Mouse (Mus musculus) testis, adult 2 months (tissue): ENCODE results near the gene Etnk1. TPM values are rescaled to one million over a fixed set of nuclear protein-coding genes. Genes with fewer than 3 reads are reported as not detected.
A peak's percentile ranks its signal among the peaks of the same experiment; 100 is the strongest.
"Not testable (repeated sequence)": the region's sequence is repeated elsewhere in the genome, so short reads cannot be mapped to it uniquely, and the experiment has no call there.

Experiments
- H3K27ac ChIP-seq: fragments of 200-500 bp; 2 replicates; pipeline ENCODE4 v1.5.1; 2012; ENCODE audit warnings: low read depth, low read length; ENCODE audit not compliant: control insufficient read depth, insufficient read depth
- H3K27me3 ChIP-seq: fragments of 200-500 bp; 2 replicates; pipeline ENCODE4 v1.6.1; 2012; ENCODE audit warnings: mild to moderate bottlenecking, low read length, moderate library complexity; ENCODE audit not compliant: control insufficient read depth, insufficient read depth
- H3K36me3 ChIP-seq: fragments of 200-500 bp; 2 replicates; pipeline ENCODE4 v1.6.1; 2012; ENCODE audit warnings: mild to moderate bottlenecking, low read length; ENCODE audit not compliant: control insufficient read depth, insufficient read depth
- H3K4me1 ChIP-seq: fragments of 200-500 bp; 2 replicates; pipeline ENCODE4 v1.6.1; 2012; ENCODE audit warnings: low read length; ENCODE audit not compliant: control insufficient read depth, insufficient read depth
- H3K4me3 ChIP-seq: fragments of 200-500 bp; 2 replicates; pipeline ENCODE4 v1.5.1; 2012; ENCODE audit warnings: low read depth, mild to moderate bottlenecking, low read length, moderate library complexity, mixed read lengths; ENCODE audit not compliant: control insufficient read depth
- CTCF ChIP-seq: fragments of 200-500 bp; IDR thresholded peaks from 2 replicates; pipeline ENCODE4 v1.5.1; 2012; ENCODE audit warnings: low read depth, mild to moderate bottlenecking, inconsistent platforms, low read length, moderate library complexity; ENCODE audit not compliant: control insufficient read depth, insufficient read depth, insufficient replicate concordance
- POLR2A ChIP-seq: fragments of 200-500 bp; IDR thresholded peaks from 2 replicates; pipeline ENCODE4 v1.6.1; 2012; ENCODE audit warnings: low read depth, mild to moderate bottlenecking, inconsistent platforms, low read length, moderate library complexity; ENCODE audit not compliant: control insufficient read depth
- polyA plus RNA-seq: library from polyadenylated mRNA; depleted of rRNA; stranded (reverse); fragments of >200 nt; gene quantifications from 2 replicates; pipeline ENCODE4 v1.2.3, GENCODE M21; 2012

Gene Etnk1
- polyA plus RNA-seq, 1 experiment, result 52.2 TPM

DNA sequence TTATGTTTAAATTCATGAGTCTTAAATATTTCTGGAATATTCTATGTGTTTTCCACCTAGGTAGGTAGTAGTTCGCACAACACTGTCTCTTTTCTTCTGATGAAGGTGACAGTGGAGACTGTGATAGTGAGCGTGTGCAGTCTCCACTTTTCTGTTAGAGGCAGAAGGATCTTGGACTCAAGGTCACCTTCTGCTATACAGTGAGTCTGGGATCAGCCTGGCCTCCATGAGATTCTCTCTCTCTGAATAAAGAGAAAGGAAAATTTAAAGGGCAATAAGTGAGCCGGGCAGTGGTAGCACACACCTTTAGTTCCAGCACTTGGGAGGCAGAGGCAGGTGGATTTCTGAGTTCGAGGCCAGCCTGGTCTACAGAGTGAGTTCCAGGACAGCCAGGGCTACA is 24.2 kb upstream of the Etnk1 start:
- Histone ChIP-seq H3K36me3 (no peaks in the 10 kb centered on the region), H3K27me3 (no peaks in the 10 kb centered on the region), H3K4me1 (peaks cover 3% of the 10 kb centered on the region), H3K27ac (no peak overlapping the region), H3K4me3 (no peak overlapping the region)
- TF ChIP-seq CTCF, result no peak
- TF ChIP-seq POLR2A, result no peak

DNA sequence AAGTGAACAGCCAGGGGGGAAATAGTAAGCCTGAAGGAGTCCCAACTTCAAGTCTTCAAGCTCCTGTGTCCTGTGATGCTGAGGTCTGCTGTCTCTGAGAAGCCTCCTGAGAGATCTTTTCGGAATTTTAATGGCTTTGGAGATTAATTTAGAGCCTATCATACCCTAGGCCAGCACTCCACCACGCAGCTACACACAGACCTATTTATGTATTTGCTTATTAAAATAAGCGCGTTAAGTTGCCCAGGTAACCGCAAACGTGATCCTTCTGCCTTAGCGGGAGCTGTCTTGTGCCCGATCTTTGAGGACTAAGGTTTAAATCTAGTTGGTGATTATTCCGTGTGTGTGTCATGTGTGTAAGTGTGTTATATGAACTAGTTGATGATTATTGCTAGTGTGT is 23.7 kb upstream of the Etnk1 start:
- peaks cover 3% of the 10 kb centered on the region for H3K4me1 ChIP-seq
- no peak overlapping the region for H3K27ac ChIP-seq
- no peak for TF ChIP-seq CTCF
- TF ChIP-seq POLR2A, result no peak
- H3K36me3 ChIP-seq, result no peaks in the 10 kb centered on the region
- H3K4me3 ChIP-seq, result no peak overlapping the region
- H3K27me3 ChIP-seq, result no peaks in the 10 kb centered on the region

DNA sequence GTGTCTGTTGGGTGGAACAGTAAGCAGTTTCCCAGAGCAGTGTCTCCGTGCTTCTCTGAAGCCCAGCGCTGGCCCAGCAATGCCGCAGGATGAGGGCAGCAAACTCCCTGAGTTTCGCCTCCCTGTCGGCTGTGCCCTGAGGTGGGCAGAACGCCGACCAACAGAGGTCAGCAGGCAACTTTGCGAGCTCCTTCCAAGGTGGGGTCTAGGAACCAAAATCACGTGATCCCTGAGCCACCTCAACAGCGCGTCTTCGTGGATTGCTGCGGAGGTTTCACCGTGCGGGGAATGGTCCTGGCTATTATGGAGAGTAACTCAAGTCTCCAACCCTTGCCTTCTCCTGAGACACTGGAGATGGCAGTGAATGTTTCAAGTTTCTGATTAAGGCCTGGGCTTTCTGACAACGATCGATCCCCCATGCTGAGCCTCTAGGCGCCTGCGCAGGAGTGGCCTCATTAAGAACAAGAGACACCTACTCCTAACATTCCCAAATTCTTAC is 23.2 kb upstream of the Etnk1 start:
- Histone ChIP-seq H3K4me1 (peaks cover 3% of the 10 kb centered on the region), H3K27me3 (no peaks in the 10 kb centered on the region), H3K27ac (no peak overlapping the region), H3K4me3 (peak overlapping the region; percentile 75), H3K36me3 (no peaks in the 10 kb centered on the region)
- TF ChIP-seq POLR2A, result no peak
- TF ChIP-seq CTCF, result no peak

DNA sequence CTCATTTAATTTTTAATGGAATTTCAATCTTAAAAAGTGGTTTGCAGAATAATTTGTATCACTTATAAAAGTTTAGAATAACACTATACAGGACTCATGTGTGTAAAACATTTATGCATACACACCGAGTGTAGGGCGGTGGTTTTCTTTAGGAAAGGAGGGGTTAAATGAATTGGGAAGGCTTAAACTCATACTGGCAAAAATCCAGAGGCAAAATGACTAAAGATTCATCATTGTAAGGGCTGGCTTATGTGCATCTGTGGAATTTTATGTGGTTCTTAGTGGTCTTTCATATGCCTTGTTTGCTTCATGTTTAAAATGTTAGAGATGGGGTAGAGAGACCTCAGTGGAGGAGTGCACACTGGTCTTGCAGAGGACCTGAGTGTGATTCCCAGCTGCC is 22.5 kb upstream of the Etnk1 start:
- no peak overlapping the region for H3K4me3 ChIP-seq
- peaks cover 3% of the 10 kb centered on the region for H3K4me1 ChIP-seq
- TF ChIP-seq CTCF (no peak), POLR2A (no peak)
- H3K27ac ChIP-seq, result no peak overlapping the region
- no peaks in the 10 kb centered on the region for H3K27me3 ChIP-seq
- H3K36me3 ChIP-seq, result no peaks in the 10 kb centered on the region

DNA sequence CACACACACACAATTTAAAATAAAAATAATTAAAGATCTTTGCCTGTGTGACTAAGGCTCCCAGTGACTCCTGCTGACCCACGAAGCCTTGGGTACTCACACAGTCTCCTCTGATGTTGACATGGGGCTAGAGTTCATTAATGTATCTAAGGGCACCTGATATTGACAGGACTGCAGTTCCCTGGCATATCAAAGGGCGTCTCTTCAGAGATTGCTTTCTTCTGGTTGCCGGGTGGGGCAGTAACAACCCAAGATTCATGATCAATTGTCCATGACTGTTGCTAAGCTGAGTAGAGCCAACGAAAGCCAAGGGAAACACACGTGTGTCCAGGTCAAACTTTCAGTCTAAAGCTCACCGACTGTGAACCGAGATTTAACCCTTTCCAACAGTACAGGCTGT is 22.0 kb upstream of the Etnk1 start:
- Histone ChIP-seq H3K36me3 (no peaks in the 10 kb centered on the region), H3K4me3 (no peak overlapping the region), H3K4me1 (peaks cover 3% of the 10 kb centered on the region), H3K27me3 (no peaks in the 10 kb centered on the region), H3K27ac (no peak overlapping the region)
- no peak for TF ChIP-seq POLR2A
- TF ChIP-seq CTCF, result no peak

DNA sequence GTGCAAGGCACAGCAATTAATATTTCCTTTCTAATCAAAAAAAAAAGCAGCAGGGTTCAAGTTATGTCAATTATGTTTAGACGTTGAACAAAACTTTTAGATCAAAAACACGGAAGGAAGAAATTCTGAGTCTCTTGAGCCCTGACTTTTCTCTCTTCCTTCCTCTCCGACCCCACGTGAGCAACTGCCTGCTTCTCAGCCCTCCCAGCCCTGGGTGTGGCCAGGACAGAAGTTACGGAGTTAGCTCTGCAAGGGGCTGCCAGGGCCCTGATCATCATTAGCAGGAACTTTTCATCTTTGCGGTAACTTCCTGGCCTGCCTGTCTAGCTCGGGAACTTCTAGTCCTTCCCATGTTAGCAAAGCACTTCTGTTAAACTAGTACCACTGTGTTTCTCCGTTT is 20.3 kb upstream of the Etnk1 start:
- no peak overlapping the region for H3K27ac ChIP-seq
- no peak overlapping the region for H3K4me3 ChIP-seq
- H3K4me1 ChIP-seq, result peaks cover 3% of the 10 kb centered on the region
- H3K27me3 ChIP-seq, result no peaks in the 10 kb centered on the region
- TF ChIP-seq CTCF, result no peak
- no peak for TF ChIP-seq POLR2A
- no peaks in the 10 kb centered on the region for H3K36me3 ChIP-seq

DNA sequence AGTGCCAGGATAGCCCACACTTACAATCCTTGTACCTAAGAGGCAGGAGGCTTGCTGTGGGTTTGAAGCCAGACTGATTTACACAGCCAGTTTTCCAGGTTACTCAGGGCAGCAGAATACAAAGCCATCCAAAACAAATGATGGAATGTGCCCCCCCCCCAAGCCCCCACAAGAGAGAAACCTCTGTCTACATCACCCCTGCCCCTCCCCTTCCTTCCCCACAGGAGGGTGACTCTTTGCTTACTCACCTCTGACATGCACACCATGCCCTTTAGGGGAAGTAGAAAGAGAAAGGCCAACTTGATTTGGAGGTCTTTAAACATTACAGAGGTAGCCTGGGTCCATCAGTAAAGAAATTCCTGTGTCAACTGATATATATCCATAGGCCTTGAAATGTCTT is 18.2 kb upstream of the Etnk1 start:
- TF ChIP-seq CTCF (no peak), POLR2A (no peak)
- Histone ChIP-seq H3K27ac (no peak overlapping the region), H3K36me3 (no peaks in the 10 kb centered on the region)

DNA sequence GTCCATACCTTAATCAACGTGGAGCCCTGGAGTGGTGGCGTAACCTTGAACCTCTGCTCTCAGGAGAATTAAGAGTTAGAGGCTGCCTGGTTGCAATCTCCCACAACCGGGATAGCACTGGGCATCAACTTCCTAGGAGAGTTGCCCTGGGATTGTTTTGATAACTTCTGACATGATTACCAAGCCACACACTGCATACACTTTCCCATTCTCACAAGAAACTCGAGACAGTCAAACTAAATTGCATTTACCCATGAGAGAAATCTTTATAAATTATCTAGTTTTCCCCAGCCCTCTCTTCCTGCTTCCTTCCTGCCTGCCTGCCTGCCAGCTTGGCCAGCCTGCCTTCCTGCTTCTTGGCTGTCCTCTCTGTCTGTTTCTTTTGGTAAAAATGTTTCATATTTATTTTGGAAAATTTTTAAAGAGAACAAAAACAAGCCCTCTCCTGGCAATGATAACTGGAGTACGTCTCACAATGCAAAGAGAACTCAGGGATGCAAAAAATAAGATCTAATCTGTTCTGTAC is 17.2 kb upstream of the Etnk1 start:
- H3K27ac ChIP-seq, result no peak overlapping the region

More for the DNA sequence above, 18.2 kb upstream of the Etnk1 start:
- peaks cover 3% of the 10 kb centered on the region for H3K4me1 ChIP-seq
- no peaks in the 10 kb centered on the region for H3K27me3 ChIP-seq
- no peak overlapping the region for H3K4me3 ChIP-seq

DNA sequence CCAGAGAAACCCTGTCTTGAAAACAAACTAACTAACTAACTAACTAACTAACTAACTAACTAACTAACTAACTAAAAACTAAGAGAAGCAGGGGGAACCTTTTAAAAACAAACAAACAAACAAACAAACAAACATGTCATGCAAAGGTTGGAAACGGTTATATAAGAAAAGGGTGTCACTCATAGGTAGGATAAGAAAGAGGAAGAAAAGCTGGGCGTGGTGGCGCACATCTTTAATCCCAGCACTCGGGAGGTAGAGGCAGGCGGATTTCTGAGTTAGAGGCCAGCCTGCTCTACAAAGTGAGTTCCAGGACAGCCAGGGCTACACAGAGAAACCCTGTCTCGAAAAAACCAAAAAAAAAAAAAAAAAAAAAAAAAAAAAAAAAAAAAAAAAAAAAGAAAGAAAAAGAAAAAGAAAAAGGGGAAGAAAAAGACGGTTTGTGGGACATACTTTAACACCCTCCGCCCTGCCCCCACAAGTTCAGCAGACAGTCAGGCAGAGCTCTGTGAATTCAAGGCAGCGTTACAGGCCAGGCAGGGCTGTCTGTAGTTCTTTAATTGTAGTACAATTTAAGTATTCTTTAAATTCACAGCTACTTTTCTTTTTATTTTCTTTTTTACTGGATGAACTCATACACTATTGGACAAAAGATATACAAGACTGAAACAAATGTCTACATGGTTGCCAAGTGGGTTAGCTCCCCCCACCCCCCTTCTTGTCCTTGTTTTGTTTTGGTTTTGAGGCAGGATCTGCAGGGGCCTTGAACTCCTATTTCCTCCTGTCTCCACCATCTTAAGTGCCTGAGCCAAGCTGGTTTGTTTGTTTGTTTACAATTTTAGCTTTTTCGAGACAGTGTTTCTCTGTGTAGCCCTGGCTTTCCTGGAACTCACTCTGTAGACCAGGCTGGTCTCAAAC is 15.7 kb upstream of the Etnk1 start:
- H3K4me3 ChIP-seq, H3K4me1 ChIP-seq, H3K36me3 ChIP-seq, H3K27me3 ChIP-seq, H3K27ac ChIP-seq: not testable (repeated sequence)

More for the DNA sequence above, 17.2 kb upstream of the Etnk1 start:
- H3K4me3 ChIP-seq, result no peak overlapping the region
- no peaks in the 10 kb centered on the region for H3K36me3 ChIP-seq
- TF ChIP-seq CTCF (no peak), POLR2A (no peak)
- H3K4me1 ChIP-seq, result peaks cover 5% of the 10 kb centered on the region
- H3K27me3 ChIP-seq, result no peaks in the 10 kb centered on the region
